Mouse (Mus musculus) gastrocnemius, postnatal 10 days (tissue): ENCODE measurements around the gene Caskin2. TPM values are rescaled to one million over a fixed set of nuclear protein-coding genes. Genes with fewer than 3 reads are reported as not detected.
"Not testable (repeated sequence)": the region's sequence is repeated elsewhere in the genome, so short reads cannot be mapped to it uniquely, and the experiment has no call there.

Experiments
- DNase-seq: peaks from one replicate; pipeline ENCODE4 v3.0.0; 2021; ENCODE audit warnings: mixed read lengths
- long read RNA-seq, 2 experiments: library from polyadenylated mRNA; stranded (forward); transcript quantifications; one replicate each; pipeline ENCODE4 v2.0.0; 2021
- total RNA-seq, 2 experiments: library from RNA; stranded (reverse); gene quantifications; 2 replicates each; pipeline ENCODE4 v1.2.3; 2021

Caskin2 gene
- 10 to 100 TPM; 16.8 to 22.7 TPM for total RNA-seq
- long read RNA-seq, experiment 1, full-length matches to known transcripts = 23 of 41 reads
- long read RNA-seq, experiment 1, partial matches to known transcripts = 10 of 41 reads
- long read RNA-seq, experiment 1, other reads (novel, unspliced or antisense) = 8 of 41 reads
- long read RNA-seq, experiment 2, full-length matches to known transcripts = 9 of 28 reads
- long read RNA-seq, experiment 2, partial matches to known transcripts = 12 of 28 reads
- long read RNA-seq, experiment 2, other reads (novel, unspliced or antisense) = 7 of 28 reads

DNA sequence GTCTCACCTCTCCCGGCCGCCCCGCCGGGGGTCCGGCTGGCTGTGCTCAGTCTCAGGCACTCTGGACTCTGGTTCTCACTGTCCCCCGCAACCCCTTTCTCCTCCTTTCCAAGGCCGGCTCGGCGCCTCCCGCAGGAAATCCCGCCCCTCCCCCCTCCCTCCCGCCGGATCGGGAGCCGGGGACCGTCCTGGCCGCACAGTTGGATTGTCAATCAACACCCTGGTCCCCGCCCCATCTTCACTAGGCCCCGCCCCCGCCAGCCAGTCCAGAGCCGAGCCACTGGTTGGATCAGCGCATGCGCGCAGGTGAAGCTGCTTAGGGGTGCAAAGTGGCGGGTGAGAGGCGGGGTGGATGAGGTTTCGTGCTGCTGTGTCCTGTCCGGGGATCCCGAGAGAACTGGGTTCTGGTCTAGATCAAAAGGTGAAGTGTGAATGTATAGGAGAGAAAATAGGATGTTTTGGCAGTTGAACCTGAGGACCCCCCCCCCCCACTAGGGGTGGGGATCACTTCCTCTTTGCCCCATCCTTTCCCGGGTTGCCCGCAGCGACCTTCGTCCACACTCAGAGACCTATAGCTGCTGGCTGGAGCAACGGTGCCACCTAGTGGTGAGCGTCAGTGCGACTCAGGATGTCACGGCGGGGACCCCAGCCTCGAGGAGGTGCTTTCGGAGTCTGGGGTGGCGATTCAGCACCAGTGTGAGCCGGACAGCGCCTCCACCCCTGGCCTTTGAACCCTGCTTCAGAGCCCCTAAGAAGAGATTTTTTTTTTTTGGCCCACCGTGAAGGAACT, at the start of gene Caskin2:
Gene Caskin2 (minus strand): TSS at position 133 of the 790 bp plus-strand sequence.
- peak; percentile 97 for DNase-seq

DNA sequence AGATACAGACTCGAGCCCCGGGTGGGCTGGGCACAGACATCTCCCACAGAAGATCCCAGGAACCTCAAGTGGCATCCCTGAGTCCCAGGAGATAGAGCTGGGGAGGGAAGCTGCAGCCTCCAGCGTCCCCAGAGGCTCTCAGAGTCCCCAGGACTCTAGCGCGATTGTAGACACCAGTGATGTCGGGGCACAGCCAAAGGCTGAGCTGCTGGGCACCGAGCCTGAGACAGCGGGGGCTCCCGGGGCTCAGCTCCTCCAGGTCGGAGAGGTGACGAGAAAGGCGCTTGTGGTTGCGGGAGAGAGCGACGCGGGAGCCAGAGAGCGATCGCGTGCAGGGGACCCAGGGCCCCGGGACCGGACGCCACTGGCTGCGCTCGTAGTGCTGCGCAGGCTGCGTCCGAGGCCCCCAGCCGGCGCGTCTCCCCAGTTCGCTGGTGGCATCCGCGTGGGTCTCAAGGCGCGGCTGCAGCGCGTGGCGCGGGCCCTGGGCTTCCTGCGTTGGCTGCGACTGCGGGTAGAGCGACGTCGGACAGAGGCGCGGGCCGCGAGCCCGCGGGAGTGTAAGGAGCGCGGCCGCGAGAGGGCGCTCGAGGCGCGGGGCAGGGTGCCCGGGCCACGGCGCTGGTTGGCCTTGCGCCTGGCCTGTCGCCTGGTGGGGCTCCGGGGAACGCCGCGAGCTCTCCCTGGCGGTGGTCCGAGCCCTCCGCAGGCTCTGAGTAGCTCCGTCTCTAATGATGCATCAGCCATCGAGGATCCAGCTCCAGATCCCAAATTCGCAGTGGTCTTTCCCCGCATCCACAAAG, 45.9 kb upstream of the Caskin2 start:
- DNase-seq = peak; percentile 96

DNA sequence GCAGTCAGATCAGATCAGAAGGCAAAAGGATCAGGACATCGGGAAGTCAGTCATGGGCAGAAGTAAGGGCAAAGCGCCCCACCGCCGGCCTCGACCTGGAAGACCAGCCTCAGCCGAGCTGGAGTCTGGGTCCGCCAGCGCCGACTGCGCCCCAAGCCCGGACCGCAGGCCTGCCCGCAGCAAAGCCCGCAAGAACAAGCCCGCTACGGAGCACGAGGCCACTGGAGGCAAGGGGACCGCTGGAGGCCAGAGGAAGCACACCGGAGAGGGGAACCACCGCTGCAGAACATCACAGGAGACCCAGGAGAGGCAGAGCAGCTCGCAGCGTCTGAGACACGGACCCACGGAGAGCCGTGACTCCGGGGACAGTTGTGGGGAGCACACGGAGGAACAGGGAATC, 44.9 kb upstream of the Caskin2 start, which contains the start of gene Myo15b:
Gene Myo15b (plus strand): TSS at position 53 of the 400 bp plus-strand sequence.
- DNase-seq = no peak

DNA sequence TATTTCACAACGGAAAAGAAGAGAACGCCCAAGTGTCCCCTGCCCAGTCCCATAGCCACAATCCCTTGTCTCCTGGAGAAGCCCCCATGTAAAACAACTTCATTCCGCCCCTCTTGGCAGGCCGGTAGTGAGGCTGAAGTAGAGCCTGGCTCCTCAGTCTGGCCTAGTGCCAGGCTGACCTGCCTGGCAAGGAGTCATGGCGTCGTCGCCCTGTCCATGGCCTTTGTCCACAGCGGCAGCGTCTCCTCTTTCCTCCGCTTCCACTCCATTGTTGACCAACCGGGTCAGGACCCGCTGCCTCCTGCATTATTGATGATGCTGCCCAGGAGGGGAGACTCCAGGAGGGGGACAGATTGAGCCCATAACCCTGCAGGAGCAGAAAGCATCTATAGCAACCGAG, 44.5 kb upstream of the Caskin2 start:
- no peak for DNase-seq

DNA sequence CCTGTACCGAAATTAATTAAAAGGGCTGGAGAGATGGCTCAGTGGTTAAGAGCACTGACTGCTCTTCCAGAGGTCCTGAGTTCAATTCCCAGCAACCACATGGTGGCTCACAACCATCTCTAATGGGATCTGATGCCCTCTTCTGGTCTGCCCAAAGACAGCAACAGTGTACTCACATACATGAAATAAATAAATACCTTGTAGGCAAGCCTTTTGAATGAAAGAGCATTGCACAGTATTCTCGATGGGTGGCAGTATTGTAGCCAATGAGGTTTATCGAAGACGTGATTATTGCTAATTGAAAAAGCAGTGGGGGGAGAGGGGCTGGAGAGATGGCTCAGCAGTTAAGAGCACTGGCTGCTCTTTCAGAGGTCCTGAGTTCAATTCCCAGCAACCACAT, 43.7 kb upstream of the Caskin2 start:
- DNase-seq = not testable (repeated sequence)

DNA sequence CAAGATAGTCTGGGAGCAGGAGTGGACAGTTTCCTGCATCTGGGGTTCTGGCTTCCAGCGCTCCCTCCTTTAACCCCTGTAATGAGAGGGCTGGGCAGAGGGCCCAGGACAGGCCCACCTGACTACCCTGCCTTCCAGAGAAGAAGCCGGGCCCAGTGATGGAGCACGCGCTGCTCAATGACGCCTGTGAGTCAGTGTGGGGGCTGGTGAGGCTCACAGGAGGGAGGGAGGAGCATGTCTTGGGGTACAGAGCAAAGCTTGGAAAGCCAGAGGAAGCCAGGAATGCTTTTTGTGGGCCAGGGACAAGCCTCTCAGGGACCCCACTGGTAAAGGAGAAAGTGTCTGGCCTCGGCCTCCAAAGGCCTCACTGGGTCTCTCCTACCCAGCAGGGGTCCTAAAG, 41.2 kb upstream of the Caskin2 start:
- DNase-seq = no peak

DNA sequence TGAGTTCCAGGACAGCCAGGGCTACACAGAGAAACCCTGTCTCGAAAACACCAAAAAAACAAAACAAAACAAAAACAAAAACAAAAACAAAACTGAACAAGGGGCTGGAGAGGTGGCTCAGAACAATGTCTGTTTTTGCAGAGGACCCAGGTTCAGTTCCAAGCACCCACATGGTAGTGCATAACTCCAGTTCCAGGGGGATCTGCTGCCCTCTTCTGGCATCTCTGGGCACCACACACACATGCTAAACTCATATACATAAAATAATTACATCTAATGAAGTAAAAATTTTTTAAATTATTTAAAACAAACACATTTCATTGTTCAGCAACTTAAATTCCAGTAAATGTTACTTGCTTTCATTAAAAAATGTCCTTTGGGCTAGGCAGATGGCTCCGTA, 32.4 kb upstream of the Caskin2 start:
- no peak for DNase-seq

DNA sequence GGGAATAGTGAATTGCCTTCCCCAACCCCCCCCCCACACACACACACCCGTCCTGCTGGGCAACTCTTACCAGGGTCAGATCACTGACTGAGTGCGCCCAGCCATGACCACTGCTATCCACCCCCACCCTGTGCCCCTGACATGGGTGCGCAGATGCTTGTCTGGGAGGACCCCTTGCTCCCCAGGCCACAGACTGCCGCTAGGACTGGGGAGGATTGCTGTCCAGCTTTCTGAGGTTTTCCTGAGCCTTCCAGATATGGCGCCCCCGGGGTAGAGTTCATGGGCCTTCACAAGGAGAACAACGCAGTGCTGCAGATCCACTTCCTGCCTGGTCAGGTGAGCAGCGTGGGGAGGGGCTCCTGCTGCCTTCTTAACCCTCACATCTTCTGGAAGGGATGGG, 30.8 kb upstream of the Caskin2 start:
- DNase-seq = no peak

DNA sequence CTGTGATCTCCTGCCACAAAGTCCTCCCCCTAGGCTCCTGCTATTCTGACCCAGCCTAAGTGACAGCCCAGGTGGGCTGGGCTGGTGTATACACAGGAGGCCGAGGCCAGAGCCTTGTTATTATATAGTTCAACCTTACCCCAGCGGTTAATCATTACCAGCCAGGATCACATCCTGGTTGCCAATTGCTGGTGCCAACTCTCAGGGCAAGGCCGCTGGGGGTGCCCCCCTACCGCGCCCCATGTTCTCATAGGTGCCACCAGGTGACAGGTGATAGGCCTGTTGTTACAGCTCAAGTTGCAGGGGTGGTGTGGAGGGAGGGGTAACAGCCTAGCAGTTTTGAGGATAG, 30.4 kb upstream of the Caskin2 start:
- DNase-seq = no peak

DNA sequence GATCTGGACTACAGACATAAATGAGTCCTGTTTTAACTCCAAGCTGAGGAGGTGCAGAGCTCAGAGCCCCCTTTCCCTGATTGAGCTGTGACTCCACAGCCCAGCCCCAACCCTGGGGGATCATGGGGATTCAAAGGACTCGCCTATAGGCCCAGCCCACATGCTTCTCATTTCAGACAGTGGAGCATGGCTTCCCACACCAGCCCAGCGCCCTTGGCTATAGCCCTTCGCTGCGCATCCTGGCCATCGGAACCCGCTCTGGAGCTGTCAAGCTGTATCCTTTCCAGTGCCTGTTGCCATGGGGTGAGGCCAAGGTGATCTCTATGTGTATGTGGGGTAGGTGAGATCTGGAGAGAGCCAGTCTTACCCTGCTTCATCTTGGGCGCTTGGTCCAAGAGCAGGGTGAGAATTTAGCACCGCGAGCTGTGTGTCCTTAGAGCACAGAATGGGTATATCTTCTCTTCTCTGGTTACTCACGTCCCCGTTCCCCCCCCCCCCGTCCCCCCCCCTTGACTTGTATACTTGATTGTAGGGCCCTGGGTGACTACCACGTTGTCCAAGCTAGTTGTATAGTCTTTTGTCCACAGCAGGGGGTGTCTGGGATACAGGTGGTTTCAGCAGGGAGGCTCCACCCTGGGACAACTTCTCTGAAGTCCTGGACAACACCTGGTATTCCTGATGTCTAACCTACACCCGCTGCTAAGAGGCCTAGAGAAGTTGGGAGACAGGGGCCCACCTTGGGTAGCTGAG, 29.9 kb upstream of the Caskin2 start:
- no peak for DNase-seq

DNA sequence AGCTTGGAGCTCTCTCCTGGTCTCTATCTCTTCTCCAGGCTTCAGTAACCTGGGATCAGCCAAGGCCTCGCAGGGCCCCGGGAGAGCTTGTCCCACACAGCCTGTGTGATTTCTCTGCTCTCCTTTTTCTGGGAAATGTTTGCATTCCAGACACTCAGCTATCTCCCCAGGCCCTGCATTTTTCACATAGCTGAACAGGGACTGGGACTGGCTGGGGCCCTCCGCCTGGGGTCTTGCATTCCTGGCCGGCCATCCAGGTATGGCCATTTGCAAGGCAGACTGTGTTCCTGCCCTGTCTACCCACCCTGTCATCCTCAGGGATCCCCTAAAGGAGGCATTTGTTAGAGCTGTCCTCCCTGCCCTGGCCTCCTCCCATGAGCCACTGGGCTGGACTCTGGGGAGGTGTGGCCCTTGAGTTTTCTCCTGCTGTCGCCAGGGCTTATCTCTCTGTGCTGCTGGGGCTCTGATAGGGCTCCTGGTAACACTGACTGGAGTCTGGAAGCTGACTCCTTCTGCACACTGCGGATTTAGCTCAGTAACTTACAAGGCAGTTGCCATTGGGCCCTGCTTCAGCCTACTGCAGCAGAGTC, 28.6 kb upstream of the Caskin2 start:
- no peak for DNase-seq

DNA sequence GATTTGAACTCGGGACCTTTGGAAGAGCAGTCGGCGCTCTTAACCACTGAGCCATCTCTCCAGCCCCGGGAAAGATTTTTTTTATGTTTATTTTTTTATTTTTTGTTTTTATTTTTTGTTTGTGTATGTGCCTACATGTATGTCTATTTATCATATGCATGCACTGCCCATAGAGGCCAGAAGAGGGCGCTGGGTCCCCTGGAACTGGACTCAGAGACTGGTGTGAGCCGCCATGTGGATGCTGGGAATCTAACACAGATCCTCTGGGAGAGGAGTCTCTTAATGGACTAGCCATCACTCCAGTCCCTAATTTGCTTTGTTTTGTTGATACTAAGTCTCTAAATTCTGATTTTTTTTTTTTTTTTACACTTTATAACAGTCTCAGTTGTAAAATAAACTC, 27.6 kb upstream of the Caskin2 start:
- no peak for DNase-seq

DNA sequence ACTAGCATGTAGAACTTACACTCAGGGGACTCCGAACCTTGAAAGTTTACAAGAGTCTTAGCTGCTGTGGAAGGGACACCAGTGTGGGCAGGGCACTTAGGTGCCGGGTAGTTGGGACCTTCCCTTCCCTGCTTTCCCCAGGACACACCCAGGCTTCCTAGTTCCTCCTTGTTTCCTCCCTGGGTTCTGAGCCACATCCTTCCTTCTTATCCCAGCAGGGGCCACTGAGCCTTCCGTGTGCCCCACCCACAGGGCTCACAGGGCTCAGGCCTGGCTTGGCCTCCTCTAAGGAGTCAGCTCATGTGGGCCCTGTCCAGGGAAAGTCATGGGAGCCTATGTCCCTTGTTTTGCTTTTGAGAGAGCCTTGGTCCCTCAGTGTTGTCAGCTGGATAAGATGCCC, 26.3 kb upstream of the Caskin2 start:
- DNase-seq = no peak

DNA sequence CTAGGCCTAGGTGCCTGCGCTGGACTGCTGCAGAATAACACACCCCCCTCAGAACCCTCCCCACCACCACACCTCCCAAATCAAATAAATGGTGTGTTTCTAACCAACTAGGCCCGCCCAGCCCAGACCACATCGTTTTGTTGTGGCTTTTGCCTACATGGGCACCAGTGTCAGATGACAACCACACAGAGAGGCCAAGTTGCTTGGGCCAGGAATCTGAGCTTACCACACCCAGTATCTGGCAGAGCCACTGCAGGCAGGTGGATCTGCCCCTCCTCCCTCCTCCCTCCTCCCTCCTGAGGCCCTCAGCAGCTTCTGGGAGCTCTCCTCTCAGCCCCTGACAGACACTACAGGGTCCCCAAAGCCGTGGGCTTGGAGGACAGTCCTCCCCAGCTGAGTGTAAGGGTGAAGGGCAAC, 25.5 kb upstream of the Caskin2 start:
- peak; percentile 23 for DNase-seq

DNA sequence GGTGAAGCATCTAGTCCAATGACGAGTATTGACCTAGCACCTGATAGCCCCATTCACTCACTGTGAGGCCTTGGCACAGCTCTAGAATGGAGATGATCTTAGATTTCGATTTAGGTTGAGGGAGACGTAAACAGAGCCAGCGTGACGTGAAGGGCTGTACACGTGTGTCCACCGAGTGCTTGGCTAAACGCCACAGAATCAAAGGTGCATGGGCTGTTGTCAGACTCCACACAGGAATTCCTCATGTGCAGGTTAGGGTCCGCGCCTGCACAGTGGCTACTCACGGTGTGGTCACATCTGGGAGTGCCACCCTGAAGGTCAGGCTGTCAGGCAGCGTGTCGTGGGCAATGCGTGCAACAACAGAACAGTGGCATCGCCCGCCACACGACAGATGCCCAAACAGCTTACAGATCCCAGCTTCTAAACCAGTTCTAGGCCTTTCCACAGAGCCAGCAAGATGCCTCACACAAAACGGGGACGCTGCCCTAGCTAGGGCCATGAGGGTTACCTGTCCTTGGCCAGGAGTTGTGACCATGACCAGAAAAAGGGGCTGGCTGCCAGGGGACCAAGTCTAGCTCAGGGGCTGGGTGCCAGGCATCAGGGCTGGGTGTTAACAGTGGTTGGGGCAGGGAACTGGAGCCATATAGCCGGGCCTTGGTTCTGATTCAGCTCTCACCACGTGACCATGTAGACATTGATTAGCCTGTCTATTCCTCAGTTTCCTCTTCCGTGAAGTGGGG, 24.3 kb upstream of the Caskin2 start:
- DNase-seq = peak; percentile 16

DNA sequence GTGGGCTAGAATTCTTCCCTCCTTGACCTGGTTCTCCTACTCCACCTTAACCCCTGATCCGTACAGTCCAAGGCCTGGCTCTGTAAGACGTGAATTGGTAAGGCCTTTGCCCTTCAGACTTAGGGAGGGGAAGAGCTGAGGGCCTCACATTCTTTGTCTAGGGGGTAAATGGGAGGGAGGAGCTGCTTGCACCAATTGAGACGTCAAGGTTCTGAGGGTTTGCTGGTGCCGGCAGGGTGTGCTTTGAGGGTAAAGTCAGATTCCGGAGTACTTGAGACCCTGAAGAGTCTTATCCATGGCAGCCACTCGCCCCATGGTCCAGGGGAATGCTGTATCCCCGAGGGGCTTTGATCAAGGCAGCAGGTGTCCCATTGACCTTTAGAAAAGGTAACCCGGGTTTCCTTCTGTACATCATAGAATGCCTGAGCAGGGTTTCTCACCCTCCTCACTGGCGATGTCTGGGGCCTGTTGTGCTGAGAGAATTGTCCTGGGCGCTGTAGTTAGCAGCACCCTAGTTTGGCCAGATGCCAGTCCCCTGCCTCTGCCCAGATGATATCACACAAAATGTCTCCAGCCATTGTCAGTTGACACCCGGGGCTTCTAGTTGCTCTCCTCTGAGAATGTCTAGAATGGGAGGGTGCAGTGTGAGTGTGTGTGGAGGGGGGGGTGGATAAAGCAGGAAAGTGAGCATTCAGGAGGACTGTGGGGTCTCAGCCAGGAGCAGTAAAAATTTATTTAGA, 23.4 kb upstream of the Caskin2 start:
- peak; percentile 12 for DNase-seq

DNA sequence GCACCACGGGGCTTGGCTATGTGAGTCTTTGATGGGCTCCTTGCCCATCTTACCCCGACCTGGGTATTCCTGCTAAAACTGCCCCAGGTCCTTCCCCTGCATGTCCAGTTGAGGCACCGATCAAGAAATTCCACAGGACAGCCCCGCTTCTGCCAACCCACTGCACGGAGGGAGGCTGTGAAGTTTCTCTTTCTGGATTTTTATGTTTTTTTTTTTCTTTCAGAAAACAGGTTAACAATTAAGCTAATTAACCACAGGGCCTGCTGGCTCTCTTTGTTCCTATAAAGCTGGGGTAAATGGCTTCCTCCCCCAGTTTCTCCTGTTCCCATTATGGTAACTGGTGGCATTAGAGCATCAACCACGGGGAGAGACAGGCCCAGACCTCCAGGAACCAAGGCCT, 20.6 kb upstream of the Caskin2 start:
- DNase-seq = no peak

DNA sequence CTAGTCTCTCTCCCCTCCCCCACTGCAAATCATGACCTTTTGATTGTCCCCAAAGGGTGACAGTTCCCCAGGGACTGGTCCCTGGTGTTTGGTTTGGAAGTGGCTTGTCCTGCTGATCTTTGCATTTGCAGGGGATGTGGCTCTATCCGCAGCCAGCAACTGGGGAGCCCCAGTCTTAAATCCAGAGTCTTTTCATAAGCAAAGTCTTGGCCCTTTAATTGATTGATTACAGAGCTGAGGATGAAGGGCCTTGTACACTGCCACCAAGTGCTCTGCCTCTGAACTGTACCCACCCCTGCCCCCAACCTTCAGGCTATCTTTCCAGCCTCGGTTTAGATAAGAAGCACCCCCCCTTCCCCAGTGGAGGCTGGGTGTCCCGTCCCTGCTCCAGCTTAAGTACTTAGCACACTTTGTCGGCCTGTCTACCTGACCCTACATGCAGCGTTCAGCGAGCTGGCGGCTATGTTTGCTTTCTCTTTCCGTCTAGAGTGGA, 19.6 kb upstream of the Caskin2 start:
- DNase-seq = no peak

DNA sequence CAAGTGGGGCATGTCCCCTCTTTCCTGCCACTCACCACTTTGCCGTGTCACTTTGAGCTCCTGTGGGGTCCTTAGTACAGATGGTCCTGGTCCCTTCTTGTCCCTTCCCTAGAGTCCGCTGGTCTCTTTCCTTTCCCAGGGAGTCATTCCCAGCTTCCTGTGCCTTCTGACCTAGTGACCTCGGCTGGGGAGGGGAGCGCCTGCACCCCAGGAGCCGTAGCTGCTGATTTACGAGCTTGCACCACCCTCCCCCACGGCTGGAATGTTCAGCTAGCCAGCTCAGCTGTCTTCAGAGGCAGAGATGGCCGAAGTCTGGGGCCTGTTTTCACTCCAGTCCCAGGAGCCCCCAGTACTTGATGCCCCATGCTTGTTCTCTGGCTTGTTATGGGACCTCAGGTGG, 19.1 kb upstream of the Caskin2 start:
- peak; percentile 48 for DNase-seq

DNA sequence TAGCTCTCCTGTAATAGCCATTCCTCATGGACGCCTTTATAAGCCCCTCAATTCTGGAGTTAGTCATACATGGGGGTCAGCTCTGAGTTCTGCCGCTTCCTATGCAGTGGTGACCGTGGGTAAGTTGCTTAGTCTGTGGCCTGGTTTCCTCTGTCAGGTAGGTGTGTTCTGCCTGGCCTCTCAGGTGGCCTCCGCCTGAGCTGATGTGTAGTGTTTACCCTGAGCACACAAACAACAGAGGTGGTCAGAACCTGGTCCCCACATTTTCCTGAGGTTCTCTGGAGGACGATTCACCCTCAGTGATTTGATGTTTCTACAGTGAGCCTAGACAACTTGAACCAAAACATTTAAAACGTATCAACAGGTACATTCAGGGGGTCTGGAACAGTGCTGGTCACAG, 18.6 kb upstream of the Caskin2 start:
- no peak for DNase-seq
